Mouse (Mus musculus): ENCODE measurements around the gene Serp1. TPM values are rescaled to one million over a fixed set of nuclear protein-coding genes. Genes with fewer than 3 reads are reported as not detected.
A peak's percentile ranks its signal among the peaks of the same experiment; 100 is the strongest.

Gene Serp1
- polyA plus RNA-seq, 1 experiment, result 28.0 TPM

GRCm38 (mm10) chr3:58517800-58518199 is 7.9 kb downstream of the Serp1 start:
- Histone ChIP-seq H3K4me1 (ENCODE audit: control insufficient read depth, insufficient read depth, low read length) (no peaks in the 10 kb centered on the region; the same call in 1 of the 2 replicates), H3K4me3 (ENCODE audit: control insufficient read depth, low read depth, low read length) (no peak overlapping the region), H3K27me3 (ENCODE audit: control insufficient read depth, insufficient read depth, low read length) (no peaks in the 10 kb centered on the region), H3K27ac (ENCODE audit: control insufficient read depth, insufficient read depth, low read depth, low read length) (no peak overlapping the region), H3K36me3 (ENCODE audit: control insufficient read depth, insufficient read depth, low read length) (no peaks in the 10 kb centered on the region)
- TF ChIP-seq CTCF (IDR thresholded peaks at IDR 0.05; ENCODE audit: control insufficient read depth, insufficient read depth, insufficient replicate concordance, low read depth, low read length), result no peak
- TF ChIP-seq POLR2A (IDR thresholded peaks at IDR 0.05; ENCODE audit: control insufficient read depth, low read depth, low read length), result no peak

DNA sequence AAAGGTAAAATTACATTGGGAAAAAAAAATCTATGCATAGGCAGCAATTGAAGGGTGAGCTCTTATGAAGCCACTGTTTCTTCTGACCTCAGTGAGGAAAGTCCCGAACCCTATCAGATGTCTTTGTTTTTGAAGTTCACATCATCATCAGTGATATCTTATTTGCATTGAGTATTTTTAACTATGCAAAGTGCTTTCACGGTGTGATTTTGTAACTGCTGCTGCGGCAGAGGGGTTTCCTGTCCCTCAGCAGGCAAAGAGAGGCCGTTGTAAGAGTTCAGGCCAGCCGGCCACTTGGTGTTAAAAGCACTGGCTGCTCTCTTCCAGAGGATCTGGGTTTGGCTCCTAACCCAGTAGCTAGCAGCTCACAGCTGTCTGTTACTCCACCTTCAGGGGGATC is 8.4 kb downstream of the Serp1 start:
- Histone ChIP-seq H3K4me3 (ENCODE audit: control insufficient read depth, low read depth, low read length) (no peak overlapping the region), H3K4me1 (ENCODE audit: control insufficient read depth, insufficient read depth, low read length) (no peaks in the 10 kb centered on the region; the same call in 1 of the 2 replicates), H3K27me3 (ENCODE audit: control insufficient read depth, insufficient read depth, low read length) (no peaks in the 10 kb centered on the region), H3K27ac (ENCODE audit: control insufficient read depth, insufficient read depth, low read depth, low read length) (no peak overlapping the region), H3K36me3 (ENCODE audit: control insufficient read depth, insufficient read depth, low read length) (no peaks in the 10 kb centered on the region)
- TF ChIP-seq CTCF (IDR thresholded peaks at IDR 0.05; ENCODE audit: control insufficient read depth, insufficient read depth, insufficient replicate concordance, low read depth, low read length) (no peak), POLR2A (IDR thresholded peaks at IDR 0.05; ENCODE audit: control insufficient read depth, low read depth, low read length) (no peak)

DNA sequence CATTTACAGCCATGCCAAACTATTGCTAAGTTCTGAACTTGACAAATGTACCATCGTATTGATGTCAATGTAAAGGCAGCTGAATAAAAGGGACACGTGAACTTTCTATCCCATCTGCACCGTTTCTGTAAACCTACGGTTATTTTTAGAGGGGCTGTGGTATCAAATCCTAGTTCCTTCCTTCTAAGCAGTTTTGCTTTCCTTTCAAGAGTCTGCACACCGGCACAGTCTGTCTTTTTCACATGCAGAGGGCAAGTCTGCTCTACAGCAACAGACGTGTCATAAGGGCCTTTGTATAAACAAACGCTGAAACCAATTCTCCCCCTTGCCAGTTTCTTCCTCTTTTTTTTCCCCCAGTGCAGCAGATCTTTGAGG is 9.1 kb downstream of the Serp1 start:
- Histone ChIP-seq H3K27me3 (ENCODE audit: control insufficient read depth, insufficient read depth, low read length) (no peaks in the 10 kb centered on the region), H3K36me3 (ENCODE audit: control insufficient read depth, insufficient read depth, low read length) (no peaks in the 10 kb centered on the region), H3K4me3 (ENCODE audit: control insufficient read depth, low read depth, low read length) (no peak overlapping the region), H3K4me1 (ENCODE audit: control insufficient read depth, insufficient read depth, low read length) (no peaks in the 10 kb centered on the region; the same call in 1 of the 2 replicates), H3K27ac (ENCODE audit: control insufficient read depth, insufficient read depth, low read depth, low read length) (no peak overlapping the region)
- TF ChIP-seq CTCF (IDR thresholded peaks at IDR 0.05; ENCODE audit: control insufficient read depth, insufficient read depth, insufficient replicate concordance, low read depth, low read length), result no peak
- TF ChIP-seq POLR2A (IDR thresholded peaks at IDR 0.05; ENCODE audit: control insufficient read depth, low read depth, low read length), result no peak

- no peak overlapping the region for H3K4me3 ChIP-seq (ENCODE audit: control insufficient read depth, low read depth, low read length)
- no peaks in the 10 kb centered on the region for H3K36me3 ChIP-seq (ENCODE audit: control insufficient read depth, insufficient read depth, low read length)
- TF ChIP-seq CTCF (IDR thresholded peaks at IDR 0.05; ENCODE audit: control insufficient read depth, insufficient read depth, insufficient replicate concordance, low read depth, low read length) (no peak), POLR2A (IDR thresholded peaks at IDR 0.05; ENCODE audit: control insufficient read depth, low read depth, low read length) (no peak)
- H3K27ac ChIP-seq (ENCODE audit: control insufficient read depth, insufficient read depth, low read depth, low read length), result no peak overlapping the region
- no peaks in the 10 kb centered on the region for H3K27me3 ChIP-seq (ENCODE audit: control insufficient read depth, insufficient read depth, low read length)
- H3K4me1 ChIP-seq (ENCODE audit: control insufficient read depth, insufficient read depth, low read length), result no peaks in the 10 kb centered on the region; the same call in 1 of the 2 replicates
Observed at GRCm38 (mm10) chr3:58515947-58516601, 9.6 kb downstream of the Serp1 start.

GRCm38 (mm10) chr3:58513483-58513882 is 12.2 kb downstream of the Serp1 start:
- Histone ChIP-seq H3K36me3 (ENCODE audit: control insufficient read depth, insufficient read depth, low read length) (no peaks in the 10 kb centered on the region), H3K27me3 (ENCODE audit: control insufficient read depth, insufficient read depth, low read length) (no peaks in the 10 kb centered on the region), H3K4me1 (ENCODE audit: control insufficient read depth, insufficient read depth, low read length) (no peaks in the 10 kb centered on the region), H3K4me3 (ENCODE audit: control insufficient read depth, low read depth, low read length) (no peak overlapping the region), H3K27ac (ENCODE audit: control insufficient read depth, insufficient read depth, low read depth, low read length) (no peak overlapping the region)
- TF ChIP-seq CTCF (IDR thresholded peaks at IDR 0.05; ENCODE audit: control insufficient read depth, insufficient read depth, insufficient replicate concordance, low read depth, low read length) (no peak), POLR2A (IDR thresholded peaks at IDR 0.05; ENCODE audit: control insufficient read depth, low read depth, low read length) (no peak)

- no peaks in the 10 kb centered on the region for H3K27me3 ChIP-seq (ENCODE audit: control insufficient read depth, insufficient read depth, low read length)
- H3K4me1 ChIP-seq (ENCODE audit: control insufficient read depth, insufficient read depth, low read length), result no peaks in the 10 kb centered on the region
- H3K36me3 ChIP-seq (ENCODE audit: control insufficient read depth, insufficient read depth, low read length), result no peaks in the 10 kb centered on the region
- no peak overlapping the region for H3K27ac ChIP-seq (ENCODE audit: control insufficient read depth, insufficient read depth, low read depth, low read length)
- TF ChIP-seq CTCF (IDR thresholded peaks at IDR 0.05; ENCODE audit: control insufficient read depth, insufficient read depth, insufficient replicate concordance, low read depth, low read length) (no peak), POLR2A (IDR thresholded peaks at IDR 0.05; ENCODE audit: control insufficient read depth, low read depth, low read length) (no peak)
- H3K4me3 ChIP-seq (ENCODE audit: control insufficient read depth, low read depth, low read length), result no peak overlapping the region
Observed at GRCm38 (mm10) chr3:58512740-58513139, 13.0 kb downstream of the Serp1 start.

DNA sequence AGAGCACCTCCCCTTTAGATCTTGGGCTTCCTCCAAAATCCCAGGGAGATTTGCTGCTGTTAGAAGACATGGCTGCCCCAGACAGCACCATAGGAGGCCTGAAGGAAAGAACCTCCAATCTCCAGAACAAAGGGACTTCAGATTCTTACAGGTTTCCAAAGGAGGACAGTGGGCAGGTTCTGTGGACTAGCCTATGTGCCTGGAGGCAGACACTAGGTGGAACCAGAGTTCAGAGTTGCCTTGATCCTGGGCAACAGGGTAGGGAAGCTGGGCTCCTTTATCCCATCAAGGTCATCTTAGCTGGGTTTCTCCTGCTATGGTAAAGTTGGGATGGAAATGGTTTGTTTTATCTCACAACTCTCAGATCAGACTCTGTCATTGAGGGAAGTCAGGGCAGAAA is 14.1 kb downstream of the Serp1 start:
- TF ChIP-seq CTCF (IDR thresholded peaks at IDR 0.05; ENCODE audit: control insufficient read depth, insufficient read depth, insufficient replicate concordance, low read depth, low read length) (peak; percentile 18; the same call in 1 of the 2 replicates), POLR2A (IDR thresholded peaks at IDR 0.05; ENCODE audit: control insufficient read depth, low read depth, low read length) (no peak)
- Histone ChIP-seq H3K4me3 (ENCODE audit: control insufficient read depth, low read depth, low read length) (no peak overlapping the region), H3K4me1 (ENCODE audit: control insufficient read depth, insufficient read depth, low read length) (no peaks in the 10 kb centered on the region), H3K27ac (ENCODE audit: control insufficient read depth, insufficient read depth, low read depth, low read length) (no peak overlapping the region), H3K27me3 (ENCODE audit: control insufficient read depth, insufficient read depth, low read length) (no peaks in the 10 kb centered on the region), H3K36me3 (ENCODE audit: control insufficient read depth, insufficient read depth, low read length) (no peaks in the 10 kb centered on the region)
